Mouse (Mus musculus): ENCODE data around the gene Ppm1h.

DNA sequence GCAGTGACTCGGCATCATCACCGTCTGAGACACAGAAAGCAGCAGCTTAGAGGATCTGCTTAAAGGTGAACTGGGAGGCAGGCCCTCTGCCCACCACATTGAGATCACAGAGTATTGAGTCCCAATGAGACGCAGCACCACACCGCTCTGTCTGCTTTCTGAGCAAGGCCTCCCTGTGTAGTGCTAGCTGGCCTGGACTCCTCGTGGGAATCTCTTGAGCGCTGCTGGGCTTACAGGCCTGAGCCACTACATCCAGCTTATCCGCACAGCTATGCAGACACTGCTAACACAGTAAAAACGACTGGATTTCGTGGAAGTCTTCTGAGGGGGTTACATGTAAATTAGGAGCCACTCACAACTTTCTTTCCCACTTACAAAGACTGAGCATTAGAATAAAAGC is 313.1 kb downstream of the Ppm1h start:
- TF ChIP-seq POLR2A (IDR thresholded peaks at IDR 0.05; ENCODE audit: extremely low read depth, insufficient read depth, low read length) (no peak), CTCF (IDR thresholded peaks at IDR 0.05; ENCODE audit: extremely low read depth, insufficient read depth, low read length) (no peak)

Measured in cortical plate, adult 2 months (tissue).